Mouse (Mus musculus) erythroblast, embryonic 14.5 days (primary cell): ENCODE measurements around the gene Crk. TPM values are rescaled to one million over a fixed set of nuclear protein-coding genes. Genes with fewer than 3 reads are reported as not detected.
"Not testable (repeated sequence)": the region's sequence is repeated elsewhere in the genome, so short reads cannot be mapped to it uniquely, and the experiment has no call there.

ENCODE experiments used
- H3K27me3 ChIP-seq: 2 replicates; pipeline ENCODE4 v1.6.1; 2012; ENCODE audit warnings: inconsistent platforms; ENCODE audit not compliant: control insufficient read depth
- H3K36me3 ChIP-seq: 2 replicates; pipeline ENCODE4 v1.6.1; 2012; ENCODE audit warnings: mild to moderate bottlenecking, inconsistent platforms; ENCODE audit not compliant: control insufficient read depth
- H3K4me1 ChIP-seq: 2 replicates; pipeline ENCODE4 v1.6.1; 2012; ENCODE audit warnings: inconsistent platforms; ENCODE audit not compliant: control insufficient read depth
- H3K4me3 ChIP-seq: replicated peaks from 2 replicates; pipeline ENCODE3; 2012; ENCODE audit warnings: moderate library complexity, mild to moderate bottlenecking, inconsistent platforms
- H3K9me3 ChIP-seq: 2 replicates; pipeline ENCODE4 v1.6.1; 2012; ENCODE audit warnings: low read length, inconsistent platforms, mixed read lengths; ENCODE audit not compliant: control insufficient read depth
- GATA1 ChIP-seq: IDR thresholded peaks from 2 replicates; pipeline ENCODE4 v1.6.1; 2012; ENCODE audit warnings: low read length, inconsistent platforms, mixed read lengths
- TAL1 ChIP-seq: IDR thresholded peaks from 3 replicates; pipeline ENCODE4 v1.6.1; 2012; ENCODE audit warnings: low read length, inconsistent platforms, mixed read lengths
- polyA plus RNA-seq: library from polyadenylated mRNA; stranded (reverse); fragments of >175 nt; gene quantifications from 2 replicates; pipeline ENCODE4 v1.2.3, GENCODE M21; 2012

The Crk gene
- polyA plus RNA-seq, 1 experiment, result 6.6 TPM

DNA sequence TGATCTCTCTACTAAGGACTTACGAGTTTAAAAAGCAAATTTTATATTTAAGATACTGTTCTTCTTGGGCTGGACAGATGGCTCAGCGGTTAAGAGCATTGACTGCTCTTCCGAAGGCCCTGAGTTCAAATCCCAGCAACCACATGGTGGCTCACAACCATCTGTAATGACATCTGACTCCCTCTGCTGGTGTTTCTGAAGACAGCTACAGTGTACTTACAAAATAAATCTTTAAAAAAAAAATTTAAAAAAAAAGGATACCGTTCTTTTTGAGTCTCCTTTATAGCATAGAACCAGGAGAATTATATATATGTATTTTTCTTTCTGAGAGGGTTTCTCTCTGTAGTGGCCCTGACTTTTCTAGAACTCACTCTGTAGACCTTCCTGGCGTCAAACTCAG, 21.5 kb downstream of the Crk start:
- Histone ChIP-seq H3K4me1 (no peaks in the 10 kb centered on the region), H3K9me3 (no peaks in the 10 kb centered on the region), H3K36me3 (peaks cover 99% of the 10 kb centered on the region), H3K27me3 (no peaks in the 10 kb centered on the region), H3K4me3 (no peak overlapping the region)
- TF ChIP-seq GATA1, result no peak
- no peak for TF ChIP-seq TAL1

DNA sequence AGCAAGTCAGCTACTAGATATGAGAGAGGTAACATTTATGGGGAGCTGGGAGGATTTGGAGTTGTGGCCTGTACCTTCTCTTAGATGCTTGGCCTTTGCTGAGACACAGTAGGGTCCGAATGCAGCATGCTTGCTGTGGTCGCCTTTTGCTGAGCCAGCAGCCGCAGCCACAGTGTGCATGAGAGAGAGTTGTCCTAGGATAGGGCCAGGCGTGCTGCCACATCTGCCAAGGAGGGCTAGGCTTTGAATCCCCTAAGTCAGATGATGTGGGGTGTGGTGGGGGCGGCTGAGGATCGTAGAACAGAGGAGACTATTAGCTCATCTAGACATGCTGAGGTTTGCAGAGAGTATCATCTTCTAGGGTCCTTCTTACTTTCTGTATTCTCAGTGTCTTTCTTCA, 23.7 kb downstream of the Crk start:
- Histone ChIP-seq H3K4me1 (no peaks in the 10 kb centered on the region), H3K4me3 (no peak overlapping the region), H3K36me3 (peaks cover 97% of the 10 kb centered on the region), H3K27me3 (no peaks in the 10 kb centered on the region), H3K9me3 (no peaks in the 10 kb centered on the region)
- TF ChIP-seq TAL1 (no peak), GATA1 (no peak)

DNA sequence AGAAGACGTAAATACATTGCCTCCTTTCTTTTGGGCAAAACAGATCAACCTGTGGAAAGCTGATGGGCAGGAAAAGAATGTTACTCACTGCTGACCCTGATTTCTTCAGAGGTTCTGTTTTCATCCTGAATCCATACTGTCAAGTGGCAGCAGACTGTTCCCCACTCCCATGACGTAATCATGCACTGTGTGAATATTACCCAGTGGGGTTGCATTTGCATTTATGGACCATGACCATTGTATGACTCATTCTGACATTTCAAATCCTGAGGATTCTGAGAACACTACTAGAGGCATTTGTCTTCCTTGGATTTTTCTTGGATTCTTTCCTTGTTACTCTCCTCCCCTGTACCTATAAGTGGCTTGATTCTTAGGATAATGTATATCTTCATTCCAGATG, 24.7 kb downstream of the Crk start:
- Histone ChIP-seq H3K9me3 (no peaks in the 10 kb centered on the region), H3K4me1 (no peaks in the 10 kb centered on the region), H3K27me3 (no peaks in the 10 kb centered on the region), H3K36me3 (peaks cover 90% of the 10 kb centered on the region), H3K4me3 (no peak overlapping the region)
- TF ChIP-seq GATA1, result no peak
- no peak for TF ChIP-seq TAL1

GRCm38 (mm10) chr11:75713949-75714348, 34.9 kb downstream of the Crk start:
- Histone ChIP-seq H3K36me3 (no peaks in the 10 kb centered on the region), H3K4me1 (no peaks in the 10 kb centered on the region), H3K27me3 (no peaks in the 10 kb centered on the region), H3K9me3 (no peaks in the 10 kb centered on the region), H3K4me3 (no peak overlapping the region)
- TF ChIP-seq TAL1 (no peak), GATA1 (no peak)

- peaks cover 4% of the 10 kb centered on the region for H3K9me3 ChIP-seq
- H3K36me3 ChIP-seq, result no peaks in the 10 kb centered on the region
- no peaks in the 10 kb centered on the region for H3K4me1 ChIP-seq
- no peaks in the 10 kb centered on the region for H3K27me3 ChIP-seq
- no peak overlapping the region for H3K4me3 ChIP-seq
- TF ChIP-seq TAL1, result no peak
- no peak for TF ChIP-seq GATA1
These were observed 36.5 kb downstream of the Crk start for GRCm38 (mm10) chr11:75715556-75715955.

GRCm38 (mm10) chr11:75716661-75717325, 37.7 kb downstream of the Crk start:
- peaks cover 10% of the 10 kb centered on the region for H3K9me3 ChIP-seq
- no peak overlapping the region for H3K4me3 ChIP-seq
- TF ChIP-seq TAL1 (no peak; the same call in 2 of the 3 replicates), GATA1 (no peak)
- H3K27me3 ChIP-seq, result no peaks in the 10 kb centered on the region; the same call in 1 of the 2 replicates
- H3K4me1 ChIP-seq, result no peaks in the 10 kb centered on the region
- no peaks in the 10 kb centered on the region for H3K36me3 ChIP-seq

DNA sequence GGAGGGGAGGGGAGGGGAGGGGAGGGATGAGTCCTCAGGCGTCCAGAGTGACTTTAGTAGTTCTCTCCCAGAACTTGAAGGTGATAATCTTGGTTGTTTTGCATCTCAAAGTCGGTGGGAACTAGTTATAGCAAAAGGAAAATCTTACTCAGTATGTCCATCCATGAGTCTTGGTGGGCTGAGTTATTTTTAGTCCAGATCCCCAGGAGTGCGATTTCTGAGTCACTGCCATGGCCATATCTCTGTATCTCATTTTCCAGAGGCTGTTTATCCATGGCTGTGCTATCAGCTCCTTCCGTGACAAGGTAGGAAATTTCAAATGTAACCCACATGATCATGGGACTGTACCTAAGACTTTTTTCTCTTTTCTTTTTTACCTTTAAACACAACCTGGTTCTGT, 43.3 kb downstream of the Crk start:
- Histone ChIP-seq H3K4me1 (peaks cover 3% of the 10 kb centered on the region), H3K4me3 (no peak overlapping the region), H3K9me3 (peaks cover 10% of the 10 kb centered on the region), H3K27me3 (no peaks in the 10 kb centered on the region; the same call in 1 of the 2 replicates), H3K36me3 (no peaks in the 10 kb centered on the region)
- TF ChIP-seq TAL1 (no peak), GATA1 (no peak)

- H3K4me1 ChIP-seq, result peaks cover 9% of the 10 kb centered on the region
- no peak for TF ChIP-seq GATA1
- no peak for TF ChIP-seq TAL1
- H3K4me3 ChIP-seq, result no peak overlapping the region
- no peaks in the 10 kb centered on the region for H3K9me3 ChIP-seq
- no peaks in the 10 kb centered on the region for H3K36me3 ChIP-seq
- no peaks in the 10 kb centered on the region for H3K27me3 ChIP-seq
These were observed 48.1 kb downstream of the Crk start for GRCm38 (mm10) chr11:75727168-75727567.

GRCm38 (mm10) chr11:75727659-75728058, 48.6 kb downstream of the Crk start:
- H3K4me1 ChIP-seq, result peaks cover 13% of the 10 kb centered on the region
- not testable (repeated sequence) for H3K9me3 ChIP-seq, H3K36me3 ChIP-seq, H3K4me3 ChIP-seq, H3K27me3 ChIP-seq
